Mouse (Mus musculus) brown adipose tissue, adult 24 weeks (tissue): ENCODE data around the gene Ptcd1. TPM values are rescaled to one million over a fixed set of nuclear protein-coding genes. Genes with fewer than 3 reads are reported as not detected.
"Not testable (repeated sequence)": the region's sequence is repeated elsewhere in the genome, so short reads cannot be mapped to it uniquely, and the experiment has no call there.

Source experiments
- H3K27ac ChIP-seq: fragments of 200-500 bp; replicated peaks from 2 replicates; pipeline ENCODE4 v1.5.1; 2012; ENCODE audit warnings: low read depth, mild to moderate bottlenecking, low read length
- H3K4me1 ChIP-seq: fragments of 200-500 bp; 2 replicates; pipeline ENCODE4 v1.6.1; 2012; ENCODE audit warnings: low read length, mixed read lengths; ENCODE audit not compliant: control insufficient read depth, insufficient read depth, insufficient read length
- H3K4me3 ChIP-seq: fragments of 200-500 bp; 2 replicates; pipeline ENCODE4 v1.5.1; 2012; ENCODE audit warnings: low read depth, mild to moderate bottlenecking, low read length, moderate library complexity; ENCODE audit not compliant: insufficient read depth
- polyA plus RNA-seq: library from polyadenylated mRNA; stranded (reverse); fragments of >200 nt; gene quantifications from 2 replicates; pipeline ENCODE4 v1.2.4, GENCODE M21; 2012; ENCODE audit not compliant: missing spikeins, insufficient read depth, insufficient read length

The Ptcd1 gene
- 17.8 and 18.9 TPM in 2 replicates for polyA plus RNA-seq

DNA sequence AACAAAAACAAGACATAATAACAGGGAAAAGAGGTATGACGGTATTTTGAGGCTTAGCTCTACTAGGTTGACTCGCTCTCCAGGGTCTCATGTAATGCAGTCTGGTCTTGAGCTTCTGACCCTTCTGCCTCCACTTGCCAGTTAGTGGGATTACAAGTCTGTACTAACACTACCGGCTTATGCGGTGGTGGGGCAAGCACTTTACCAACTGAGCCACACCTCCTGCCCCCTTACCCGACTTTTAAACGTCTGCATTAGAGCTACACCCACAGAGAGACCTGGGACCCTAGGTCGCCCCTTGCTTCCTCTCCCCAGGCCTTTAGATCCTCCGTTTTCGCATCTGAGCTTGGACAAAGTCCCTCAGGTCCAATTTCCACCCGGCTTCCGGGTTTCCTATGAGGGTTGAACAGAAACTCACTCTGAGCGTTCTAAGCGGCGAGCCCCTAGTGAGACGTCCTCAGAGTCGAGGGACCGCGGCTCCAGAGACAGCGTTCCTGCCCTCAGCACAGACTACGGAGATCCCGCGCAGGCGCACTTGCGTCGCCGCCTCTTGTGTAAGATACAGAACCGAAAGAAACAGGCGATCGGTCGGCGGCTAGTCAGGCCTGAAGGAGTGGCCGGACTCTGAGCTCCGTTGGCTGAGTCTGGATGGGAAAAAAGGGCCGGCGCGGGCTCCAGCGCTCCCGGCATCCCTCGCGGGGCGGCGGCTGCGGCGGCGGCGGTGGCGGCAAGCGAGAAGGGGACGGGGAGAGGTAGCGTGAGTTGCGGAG lies at the start of gene Ptcd1, which contains the start of gene Cpsf4:
Ptcd1 (minus strand) TSS at position 573 of the 770 bp plus-strand sequence.
Cpsf4 (plus strand) TSS at position 678 of the 770 bp plus-strand sequence.
- Histone ChIP-seq H3K4me3 (peak within 1 kb of the TSS; percentile 82), H3K4me1 (peaks cover 7% of the 10 kb centered on the region), H3K27ac (peak within 1 kb of the TSS; percentile 70)

DNA sequence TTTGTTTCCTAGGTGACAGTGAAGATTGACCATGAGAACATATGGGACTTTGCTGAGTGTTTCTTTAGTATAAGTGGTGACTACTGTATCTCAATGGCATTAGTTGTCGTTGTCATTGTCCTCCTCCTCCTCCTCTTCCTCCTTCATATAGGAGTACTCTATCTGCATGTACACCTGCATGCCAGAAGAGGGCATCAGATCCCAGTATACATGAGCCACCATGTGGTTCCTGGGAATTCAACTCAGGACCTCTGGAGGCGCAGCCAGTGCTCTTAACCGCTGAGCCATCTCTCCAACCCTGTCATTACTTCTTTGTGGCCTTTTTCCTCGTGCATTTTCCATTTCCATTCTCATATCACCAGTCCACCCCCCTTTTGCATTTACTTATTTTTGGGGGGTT lies 47.8 kb upstream of the Ptcd1 start:
- H3K4me1 ChIP-seq: no peaks in the 10 kb centered on the region
- H3K27ac ChIP-seq: no peak overlapping the region
- no peak overlapping the region for H3K4me3 ChIP-seq

DNA sequence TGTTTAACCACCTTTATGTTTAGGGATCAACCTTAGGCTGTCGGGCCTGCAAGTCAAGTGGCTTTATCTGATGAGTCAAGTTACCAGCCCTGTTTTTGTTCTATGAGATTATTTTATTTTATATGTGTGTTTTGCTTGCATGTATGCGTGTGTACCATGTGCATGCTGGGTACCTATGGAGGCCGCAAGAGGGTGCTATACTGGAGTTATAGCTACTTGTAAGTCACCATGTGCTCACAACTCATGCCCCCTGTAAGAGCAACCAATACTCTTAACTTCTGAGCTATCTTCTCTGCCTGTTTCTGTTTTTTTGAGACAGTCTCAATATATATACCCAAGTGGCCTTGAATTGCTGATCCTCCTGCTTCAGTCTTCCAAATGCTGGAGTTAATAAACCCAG lies 46.6 kb upstream of the Ptcd1 start:
- H3K4me1 ChIP-seq: no peaks in the 10 kb centered on the region
- H3K27ac ChIP-seq: no peak overlapping the region
- no peak overlapping the region for H3K4me3 ChIP-seq

DNA sequence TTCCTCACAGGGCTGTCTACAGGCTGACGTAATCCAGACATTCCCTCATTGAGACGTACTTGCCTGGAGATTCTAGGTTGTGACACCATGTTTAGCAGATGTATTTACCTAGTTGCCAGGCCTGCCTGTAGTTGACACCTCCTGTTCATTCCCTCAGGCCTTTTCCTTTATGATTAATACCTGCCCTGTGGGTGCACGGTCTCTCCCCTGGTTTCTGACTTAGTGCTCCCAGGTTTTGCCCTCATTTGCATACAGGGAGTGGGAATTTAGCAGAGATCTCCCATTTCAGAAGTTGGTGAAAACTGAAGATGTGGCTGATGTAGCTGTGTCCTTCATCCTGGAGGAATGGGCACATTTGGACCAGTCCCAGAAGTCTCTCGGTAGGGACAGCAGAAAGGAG lies 45.3 kb upstream of the Ptcd1 start:
- Histone ChIP-seq H3K4me3 (no peak overlapping the region), H3K4me1 (no peaks in the 10 kb centered on the region), H3K27ac (no peak overlapping the region)

DNA sequence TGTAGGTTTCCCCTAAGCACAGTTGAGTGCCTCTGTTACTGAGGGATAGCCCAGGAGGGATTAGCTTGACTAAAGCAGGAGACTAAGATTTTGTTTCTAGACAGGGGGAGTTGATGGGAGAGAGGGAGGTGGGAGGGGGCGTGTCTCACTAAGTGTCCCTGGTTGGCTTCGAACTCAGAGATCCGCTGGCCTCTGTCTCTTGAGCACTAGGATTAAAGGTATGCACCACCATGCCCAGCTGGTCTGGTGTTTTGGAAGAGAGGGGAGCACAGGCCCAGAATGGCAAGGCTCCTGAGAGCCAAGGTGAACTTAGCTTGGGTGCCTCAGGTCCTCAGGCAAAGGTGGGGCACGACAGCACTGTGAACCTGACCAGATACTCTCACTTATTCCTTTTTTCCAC lies 44.4 kb upstream of the Ptcd1 start:
- Histone ChIP-seq H3K4me3 (no peak overlapping the region), H3K27ac (no peak overlapping the region), H3K4me1 (no peaks in the 10 kb centered on the region)

DNA sequence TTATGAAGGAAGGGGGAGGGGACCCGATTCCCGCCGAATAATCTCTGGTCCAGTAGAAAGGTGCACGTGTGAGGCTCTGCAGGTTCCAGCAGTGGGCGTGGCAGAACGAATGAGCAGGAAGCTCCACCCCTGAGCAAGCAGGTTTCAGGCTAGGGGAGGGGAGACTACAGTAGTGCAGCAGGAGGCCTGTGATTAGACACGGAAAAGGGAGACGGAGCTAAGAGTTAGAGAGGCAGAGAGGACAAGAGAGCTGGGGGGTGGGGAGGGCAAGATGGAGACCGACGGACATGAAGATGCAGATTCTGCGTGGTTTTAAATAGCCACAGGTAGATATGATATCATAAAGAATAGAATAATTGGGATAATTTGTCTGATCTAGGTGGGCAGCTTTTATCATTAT lies 41.5 kb upstream of the Ptcd1 start:
- H3K4me1 ChIP-seq, H3K4me3 ChIP-seq, H3K27ac ChIP-seq: not testable (repeated sequence)

DNA sequence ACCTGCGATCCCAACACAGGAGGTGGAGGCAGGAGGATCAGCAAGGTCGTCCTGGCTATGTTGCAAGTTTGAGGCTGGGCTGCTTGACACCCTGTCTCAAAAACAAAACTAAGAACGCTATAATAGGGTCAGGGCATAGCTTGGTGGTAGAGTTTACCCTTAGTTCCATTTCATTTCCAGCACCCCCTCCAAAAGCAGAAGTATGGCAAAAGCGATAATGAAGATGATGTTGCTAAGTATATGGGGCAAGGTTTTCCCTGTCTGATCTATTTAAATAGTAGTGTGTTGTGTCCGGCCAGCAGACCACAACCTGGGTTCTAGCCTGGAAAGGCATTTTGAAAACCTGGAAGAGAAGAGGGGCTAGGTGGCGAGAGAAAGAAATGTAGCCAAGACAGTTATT lies 41.0 kb upstream of the Ptcd1 start:
- Histone ChIP-seq H3K27ac (no peak overlapping the region), H3K4me1 (peaks cover 6% of the 10 kb centered on the region), H3K4me3 (no peak overlapping the region)

DNA sequence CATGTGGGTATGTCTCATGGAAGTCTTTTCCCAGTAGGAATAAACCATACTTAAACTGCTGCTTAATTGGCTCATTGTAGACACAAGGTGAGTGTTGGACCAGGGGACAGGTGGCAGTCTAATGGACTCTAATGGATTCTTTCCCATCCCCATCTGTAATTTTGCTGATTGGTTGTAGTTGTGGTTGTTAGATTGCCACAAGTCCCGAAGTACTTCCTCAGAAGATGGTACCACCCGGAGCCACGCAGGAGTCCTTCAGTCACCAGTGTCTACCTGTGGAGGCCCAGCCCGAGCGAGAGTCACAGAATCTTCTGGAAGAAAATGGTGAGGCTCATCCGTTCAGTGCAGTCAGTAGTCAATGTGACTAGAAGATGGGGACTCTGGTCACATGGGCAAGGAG lies 40.5 kb upstream of the Ptcd1 start:
- H3K27ac ChIP-seq: no peak overlapping the region
- H3K4me1 ChIP-seq: peaks cover 6% of the 10 kb centered on the region

DNA sequence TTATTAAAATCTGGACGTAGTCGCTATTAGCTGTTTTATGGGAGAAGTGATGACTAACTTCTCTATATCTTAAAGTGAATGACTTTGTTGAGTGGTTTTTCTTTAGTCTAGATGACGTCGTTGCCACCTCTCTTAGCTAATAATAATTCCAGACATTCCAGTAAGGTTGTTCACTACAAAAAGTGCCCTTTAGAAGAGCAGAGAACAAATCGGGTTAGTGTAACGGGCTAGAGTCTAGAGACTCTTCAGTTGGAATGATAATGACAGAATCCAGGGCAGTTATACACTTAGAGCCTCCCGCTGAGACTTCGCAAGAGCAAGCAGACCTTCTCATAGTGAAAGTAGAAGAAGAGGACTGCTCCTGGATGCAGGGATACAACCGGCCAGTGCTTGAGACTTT lies 38.1 kb upstream of the Ptcd1 start:
- Histone ChIP-seq H3K4me3 (peak overlapping the region; percentile 42), H3K27ac (peak overlapping the region; percentile 18; the same call in 1 of the 2 replicates), H3K4me1 (peaks cover 8% of the 10 kb centered on the region)

More for the DNA sequence above, 40.5 kb upstream of the Ptcd1 start:
- no peak overlapping the region for H3K4me3 ChIP-seq

DNA sequence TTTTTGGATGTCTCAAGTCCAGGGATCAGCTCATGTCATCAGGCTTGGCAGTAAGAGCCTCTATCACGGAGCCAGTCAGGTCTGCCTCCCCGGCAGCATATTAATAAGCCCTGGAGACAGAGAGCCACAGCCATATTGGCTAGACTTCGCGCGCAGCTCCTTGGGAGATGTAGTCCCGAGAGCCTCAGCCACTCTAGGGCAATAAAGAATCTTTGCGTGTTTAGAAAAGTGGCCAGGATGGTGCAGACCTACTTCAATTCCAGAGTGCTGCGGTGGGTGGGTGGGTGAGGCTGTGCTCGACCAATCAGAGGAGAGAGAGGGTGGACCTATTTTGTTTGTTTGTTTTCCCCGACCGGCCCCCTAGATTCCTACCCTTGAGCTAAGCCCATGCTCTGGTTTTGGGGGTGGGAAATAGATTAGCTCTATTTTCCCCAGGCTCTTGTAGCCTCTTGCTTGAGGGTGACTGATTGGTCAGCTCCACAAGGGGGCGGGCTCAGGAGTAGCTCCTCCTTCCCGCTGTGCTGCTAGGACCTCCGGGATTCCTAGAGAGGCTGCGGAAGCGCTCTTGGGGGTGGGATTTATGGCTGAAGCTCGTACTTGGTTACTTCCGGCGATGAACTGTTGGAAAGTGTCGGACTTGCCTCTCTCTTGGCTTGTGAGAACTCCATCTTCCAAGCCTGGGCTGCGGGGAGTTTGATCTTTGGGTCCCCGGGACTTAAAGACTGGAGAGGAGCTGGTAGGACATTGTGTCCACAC lies 37.2 kb upstream of the Ptcd1 start, which contains the start of gene Zkscan5:
Zkscan5 (plus strand) TSS at position 627 of the 756 bp plus-strand sequence.
- peak within 1 kb of the TSS; percentile 91 for H3K27ac ChIP-seq
- peaks cover 8% of the 10 kb centered on the region for H3K4me1 ChIP-seq
- peak within 1 kb of the TSS; percentile 89 for H3K4me3 ChIP-seq

DNA sequence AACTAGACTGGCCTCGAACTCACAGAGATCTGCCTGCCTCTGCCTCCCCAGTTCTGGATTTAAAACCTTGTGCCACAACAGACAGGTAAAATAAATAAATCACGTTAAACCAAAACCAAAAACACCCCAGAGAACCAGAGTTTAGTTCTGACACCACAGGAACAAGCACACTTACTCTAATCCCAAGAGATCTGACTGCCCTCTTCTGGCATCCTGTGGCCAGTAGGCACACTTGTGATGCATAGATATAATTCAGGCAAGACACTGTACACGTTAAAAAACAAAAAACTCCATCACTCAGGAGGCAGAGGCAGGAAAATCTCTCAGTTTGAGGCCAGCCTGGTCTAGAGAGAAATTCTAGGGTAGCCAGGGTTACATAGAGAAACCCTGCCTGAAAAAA lies 35.5 kb upstream of the Ptcd1 start:
- peaks cover 8% of the 10 kb centered on the region for H3K4me1 ChIP-seq
- H3K4me3 ChIP-seq: no peak overlapping the region
- no peak overlapping the region for H3K27ac ChIP-seq

DNA sequence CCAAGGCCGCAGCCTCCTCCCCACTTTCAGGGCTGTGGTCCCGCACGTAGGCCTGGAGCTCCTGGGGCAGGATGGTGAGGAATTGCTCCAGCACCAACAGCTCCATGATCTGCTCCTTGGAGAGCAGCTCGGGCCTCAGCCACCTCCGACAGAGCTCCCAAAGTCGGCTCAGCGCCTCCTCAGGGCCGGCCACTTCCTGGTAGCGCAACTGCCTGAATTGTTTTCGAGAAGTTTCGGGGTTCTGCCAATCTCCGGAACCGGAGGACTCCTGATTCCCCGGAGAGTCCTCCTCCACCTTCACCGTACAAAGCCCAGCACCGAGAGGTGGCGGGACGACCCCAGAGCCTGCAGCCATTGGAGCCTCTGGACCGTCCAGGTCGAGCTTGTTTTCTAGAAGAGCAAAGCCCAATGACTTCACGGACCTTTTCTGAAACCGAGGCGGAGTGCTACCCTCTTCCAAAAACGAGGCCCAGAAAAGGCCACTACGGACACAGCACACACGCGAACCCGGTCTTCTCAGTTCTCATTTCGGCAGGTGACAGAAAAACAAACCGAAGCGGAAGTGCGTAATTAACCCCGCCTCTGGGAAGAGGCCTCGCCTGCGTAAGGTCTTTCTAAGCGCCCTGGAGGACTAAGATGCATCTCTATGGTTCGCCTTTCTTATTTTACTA lies 34.5 kb upstream of the Ptcd1 start, which contains the start of gene Zkscan14:
Zkscan14 (minus strand) TSS at position 548 of the 671 bp plus-strand sequence.
- Histone ChIP-seq H3K4me3 (peak within 1 kb of the TSS; percentile 94), H3K27ac (peak within 1 kb of the TSS; percentile 57), H3K4me1 (peaks cover 8% of the 10 kb centered on the region)

DNA sequence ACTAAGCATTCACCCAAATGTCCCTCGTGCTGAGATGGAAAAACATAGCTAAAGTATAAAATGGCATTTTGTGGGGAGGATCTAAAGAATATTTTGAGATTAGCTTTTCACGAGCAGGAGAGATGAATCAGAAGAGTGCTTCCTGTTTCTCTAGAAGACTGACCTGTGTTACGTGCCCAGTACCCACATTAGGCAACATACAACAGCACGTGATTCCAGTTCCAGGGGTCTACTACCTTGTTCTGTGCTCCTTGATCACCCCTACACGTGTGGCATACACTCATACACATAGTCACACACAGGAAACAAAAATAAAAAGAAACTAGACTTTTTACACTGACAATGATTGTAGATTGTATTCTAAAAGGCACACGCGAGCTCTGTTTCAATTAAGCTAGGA lies 33.5 kb upstream of the Ptcd1 start:
- Histone ChIP-seq H3K27ac (no peak overlapping the region), H3K4me3 (peak overlapping the region; percentile 14; the same call in 1 of the 2 replicates), H3K4me1 (peaks cover 5% of the 10 kb centered on the region)

DNA sequence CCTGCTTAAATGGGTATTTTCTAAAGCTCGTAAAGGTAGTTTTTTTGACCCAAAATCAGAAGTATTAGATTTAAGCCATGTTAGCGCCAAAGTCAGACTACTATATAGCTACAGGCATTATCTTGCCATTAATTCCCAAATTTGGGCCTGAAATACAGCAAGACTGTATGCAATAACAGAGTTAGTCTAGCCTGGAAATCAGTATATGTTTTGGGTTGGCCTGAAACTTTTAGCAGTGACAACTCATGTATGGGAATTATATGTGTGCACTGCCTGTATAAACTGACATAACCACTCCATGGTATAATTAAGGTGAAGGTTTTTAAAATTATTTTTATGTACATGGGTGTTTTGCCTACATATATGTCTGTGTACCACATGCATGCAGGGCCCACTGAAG lies 25.1 kb upstream of the Ptcd1 start, which contains the start of gene Atp5j2:
Atp5j2 (minus strand) TSS at position 101 of the 400 bp plus-strand sequence.
- H3K27ac ChIP-seq: peak within 1 kb of the TSS; percentile 94
- H3K4me1 ChIP-seq: no peaks in the 10 kb centered on the region; the same call in 1 of the 2 replicates
- peak within 1 kb of the TSS; percentile 85 for H3K4me3 ChIP-seq
